Mouse (Mus musculus) liver, embryonic 14.5 days (tissue): ENCODE measurements around the gene Endog.

Experiments used
- CTCF ChIP-seq: IDR thresholded peaks from 2 replicates; pipeline ENCODE4 v1.5.1; 2016; ENCODE audit warnings: antibody characterized with exemption, low read depth, control low read depth
- EP300 ChIP-seq: IDR thresholded peaks from 2 replicates; pipeline ENCODE4 v1.6.1; 2016; ENCODE audit warnings: antibody characterized with exemption, low read depth

GRCm38 (mm10) chr2:30133613-30134377 is 37.5 kb upstream of the Endog start, which contains the start of gene Tbc1d13:
- peak; percentile 12; the same call in 1 of the 2 replicates for TF ChIP-seq CTCF
- TF ChIP-seq EP300 = peak; percentile 41; the same call in 1 of the 2 replicates
